ENCODE assay signal across 26 mouse cellular contexts in the genomic region with DNA sequence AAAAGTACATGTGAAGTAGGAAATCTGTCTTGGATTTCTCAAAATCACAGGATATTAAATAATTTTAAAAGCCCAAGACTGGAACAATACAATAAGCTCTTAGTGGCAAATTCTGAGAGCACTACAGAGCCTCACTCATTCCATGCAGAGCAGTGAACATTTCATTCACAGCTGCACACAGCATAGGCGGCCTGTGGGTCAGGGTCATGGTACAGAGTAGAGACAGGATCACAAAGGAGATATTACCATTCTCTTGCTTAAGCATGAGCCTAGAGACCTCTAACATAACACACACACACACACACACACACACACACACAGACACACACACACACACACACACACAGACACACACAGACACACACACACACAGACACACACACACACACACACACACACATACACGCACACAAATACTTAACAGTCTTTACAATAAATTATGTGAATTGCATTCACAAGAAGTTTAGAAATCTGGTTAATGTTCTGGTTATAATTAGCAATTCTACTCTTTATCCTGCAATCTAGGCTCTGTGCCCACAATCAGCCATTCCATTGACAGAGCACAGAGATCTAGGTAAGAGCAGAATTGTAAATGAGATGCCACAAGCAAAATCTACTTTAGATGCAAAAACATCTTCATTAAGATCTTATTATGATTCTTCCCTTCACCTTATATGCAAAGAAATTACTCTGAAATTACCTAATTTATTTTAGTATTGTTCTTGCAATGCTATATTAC.
A peak's percentile ranks its signal among the peaks of the same experiment; 100 is the strongest.
DNase-seq lines count a peak whose midpoint lies in the region; ATAC-seq and TF ChIP-seq lines count a peak whose summit lies in the region.
"Had no signal": no experiment of that assay in that cellular context is flagged by ENCODE, and none has a peak within 500 bp of the region (broad histone marks: within the 10 kb centered on the region; RNA-seq: fewer than 3 reads in every experiment).

No protein-coding gene starts in this region.

- H3K27me3 ChIP-seq in forebrain, embryonic 13.5 days = no peaks in the 10 kb centered on the region
- H3K27me3 ChIP-seq in forebrain, embryonic 11.5 days (ENCODE audit: control insufficient read depth, insufficient read depth, low read length) = no peaks in the 10 kb centered on the region
- H3K27me3 ChIP-seq in hindbrain, postnatal 0 days (ENCODE audit: insufficient read depth, low read length) = no peaks in the 10 kb centered on the region
- no peaks in the 10 kb centered on the region for H3K27me3 ChIP-seq in hindbrain, embryonic 14.5 days (ENCODE audit: control insufficient read depth, insufficient read depth, low read length)
- no peaks in the 10 kb centered on the region for H3K27me3 ChIP-seq in forebrain, embryonic 16.5 days (replicated peaks; ENCODE audit: control insufficient read depth, insufficient read depth, low read length)
- H3K27me3 ChIP-seq in kidney, embryonic 15.5 days = no peaks in the 10 kb centered on the region
- H3K27me3 ChIP-seq: embryonic facial prominence, embryonic 13.5 days; hindbrain, embryonic 12.5 days had no signal

- ATAC-seq in forebrain, embryonic 13.5 days = peak; percentile 75
- no peak for ATAC-seq in forebrain, embryonic 11.5 days (replicated peaks; ENCODE audit: low FRiP score)
- no peak for ATAC-seq in hindbrain, postnatal 0 days
- no peak for ATAC-seq in hindbrain, embryonic 14.5 days (ENCODE audit: low FRiP score)
- ATAC-seq in forebrain, embryonic 16.5 days = peak; percentile 77
- no peak for ATAC-seq in kidney, embryonic 15.5 days (replicated peaks; ENCODE audit: low FRiP score)
- ATAC-seq: activated CD4-positive, CD25-positive, alpha-beta regulatory T cell, adult 4 months; hindbrain, embryonic 16.5 days; inflammation-experienced regulatory T-cells, adult 6 months; intestine, embryonic 16.5 days had no signal

- 46% methylated on average over 2 of the region's 2 CpGs for WGBS in forebrain, embryonic 13.5 days
- 86% methylated on average over 2 of the region's 2 CpGs for WGBS in forebrain, embryonic 11.5 days
- 57% methylated on average over 2 of the region's 2 CpGs for WGBS in hindbrain, postnatal 0 days
- WGBS in hindbrain, embryonic 14.5 days = 73% methylated on average over 2 of the region's 2 CpGs
- 29% methylated on average over 2 of the region's 2 CpGs for WGBS in forebrain, embryonic 16.5 days
- WGBS in kidney, embryonic 15.5 days = 63% methylated on average over 2 of the region's 2 CpGs

- no peaks in the 10 kb centered on the region for H3K9me3 ChIP-seq in forebrain, embryonic 13.5 days (replicated peaks)
- no peaks in the 10 kb centered on the region for H3K9me3 ChIP-seq in forebrain, embryonic 11.5 days (ENCODE audit: control insufficient read depth, low read length)
- no peaks in the 10 kb centered on the region for H3K9me3 ChIP-seq in hindbrain, postnatal 0 days (ENCODE audit: low read length)
- no peaks in the 10 kb centered on the region for H3K9me3 ChIP-seq in hindbrain, embryonic 14.5 days (ENCODE audit: control insufficient read depth, low read length)
- H3K9me3 ChIP-seq in forebrain, embryonic 16.5 days (ENCODE audit: control insufficient read depth, low read length) = no peaks in the 10 kb centered on the region
- no peaks in the 10 kb centered on the region for H3K9me3 ChIP-seq in kidney, embryonic 15.5 days (replicated peaks)
- H3K9me3 ChIP-seq: embryonic facial prominence, embryonic 10.5 days; embryonic facial prominence, embryonic 13.5 days; hindbrain, embryonic 12.5 days had no signal

- no peak overlapping the region for H3K4me3 ChIP-seq in forebrain, embryonic 13.5 days
- H3K4me3 ChIP-seq in forebrain, embryonic 11.5 days (ENCODE audit: low read depth, low read length) = no peak overlapping the region
- H3K4me3 ChIP-seq in hindbrain, postnatal 0 days (ENCODE audit: low read length) = no peak overlapping the region
- no peak overlapping the region for H3K4me3 ChIP-seq in hindbrain, embryonic 14.5 days (replicated peaks; ENCODE audit: low read length)
- no peak overlapping the region for H3K4me3 ChIP-seq in forebrain, embryonic 16.5 days (replicated peaks; ENCODE audit: low read length)
- no peak overlapping the region for H3K4me3 ChIP-seq in kidney, embryonic 15.5 days (replicated peaks)
- H3K4me3 ChIP-seq: embryonic facial prominence, embryonic 10.5 days; embryonic facial prominence, embryonic 13.5 days; erythroblast, embryonic 14.5 days; gastrocnemius, adult 2 months; hindbrain, embryonic 12.5 days had no signal

- no peak overlapping the region for H3K9ac ChIP-seq in forebrain, embryonic 13.5 days
- no peak overlapping the region for H3K9ac ChIP-seq in forebrain, embryonic 11.5 days (ENCODE audit: low read length)
- no peak overlapping the region for H3K9ac ChIP-seq in hindbrain, postnatal 0 days (replicated peaks; ENCODE audit: low read length)
- H3K9ac ChIP-seq in hindbrain, embryonic 14.5 days = no peak overlapping the region
- no peak overlapping the region for H3K9ac ChIP-seq in forebrain, embryonic 16.5 days (replicated peaks; ENCODE audit: low read depth, low read length)
- H3K9ac ChIP-seq in kidney, embryonic 15.5 days = no peak overlapping the region
- H3K9ac ChIP-seq: embryonic facial prominence, embryonic 13.5 days; hindbrain, embryonic 12.5 days had no signal

- no peak for TF ChIP-seq CTCF in hindbrain, postnatal 0 days (IDR thresholded peaks at IDR 0.05; ENCODE audit: low read depth)

- DNase-seq in forebrain, embryonic 11.5 days (ENCODE audit: low spot score) = no peak
- DNase-seq in hindbrain, postnatal 0 days (ENCODE audit: low spot score) = peak; percentile 10
- no peak for DNase-seq in hindbrain, embryonic 14.5 days (ENCODE audit: low spot score)
- DNase-seq: adrenal gland, adult 8-10 months; adrenal gland, postnatal 25 days; cerebellum, adult 11 months; cerebellum, adult 2 months; cerebellum, postnatal 10 days; cerebellum, postnatal 36 days; embryo, embryonic 11 days; gastrocnemius, adult 2 months; gastrocnemius, postnatal 14 days; heart, adult 11 months; kidney, adult 18-20 months had no signal

- no peak overlapping the region for H3K4me2 ChIP-seq in forebrain, embryonic 13.5 days
- no peak overlapping the region for H3K4me2 ChIP-seq in forebrain, embryonic 11.5 days (ENCODE audit: low read depth, low read length, severe bottlenecking)
- H3K4me2 ChIP-seq in hindbrain, postnatal 0 days (ENCODE audit: low read depth, low read length) = no peak overlapping the region
- no peak overlapping the region for H3K4me2 ChIP-seq in hindbrain, embryonic 14.5 days (replicated peaks)
- H3K4me2 ChIP-seq in forebrain, embryonic 16.5 days (ENCODE audit: low read length) = no peak overlapping the region
- no peak overlapping the region for H3K4me2 ChIP-seq in kidney, embryonic 15.5 days
- H3K4me2 ChIP-seq: embryonic facial prominence, embryonic 13.5 days; heart, embryonic 11.5 days; hindbrain, embryonic 12.5 days had no signal

- H3K27ac ChIP-seq in forebrain, embryonic 13.5 days = no peak overlapping the region
- H3K27ac ChIP-seq in forebrain, embryonic 11.5 days (ENCODE audit: low read depth, low read length) = no peak overlapping the region
- no peak overlapping the region for H3K27ac ChIP-seq in hindbrain, postnatal 0 days
- no peak overlapping the region for H3K27ac ChIP-seq in hindbrain, embryonic 14.5 days
- no peak overlapping the region for H3K27ac ChIP-seq in forebrain, embryonic 16.5 days (ENCODE audit: low read length)
- H3K27ac ChIP-seq in kidney, embryonic 15.5 days = no peak overlapping the region
- H3K27ac ChIP-seq: embryonic facial prominence, embryonic 10.5 days; embryonic facial prominence, embryonic 13.5 days; gastrocnemius, adult 2 months; hindbrain, embryonic 12.5 days had no signal

- 0 out of 2 replicates have a peak, but pooled peaks cover 3% of the 10 kb centered on the region for H3K4me1 ChIP-seq in forebrain, embryonic 13.5 days
- H3K4me1 ChIP-seq in forebrain, embryonic 11.5 days (replicated peaks; ENCODE audit: control insufficient read depth, insufficient read depth, low read length) = no peaks in the 10 kb centered on the region
- no peaks in the 10 kb centered on the region for H3K4me1 ChIP-seq in hindbrain, postnatal 0 days (ENCODE audit: insufficient read depth, low read length)
- H3K4me1 ChIP-seq in hindbrain, embryonic 14.5 days (replicated peaks; ENCODE audit: control insufficient read depth, insufficient read depth, low read length) = no peaks in the 10 kb centered on the region
- no peaks in the 10 kb centered on the region for H3K4me1 ChIP-seq in forebrain, embryonic 16.5 days (replicated peaks; ENCODE audit: control insufficient read depth, insufficient read depth, low read length)
- H3K4me1 ChIP-seq in kidney, embryonic 15.5 days = no peaks in the 10 kb centered on the region
- H3K4me1 ChIP-seq: embryonic facial prominence, embryonic 10.5 days; embryonic facial prominence, embryonic 13.5 days; hindbrain, embryonic 12.5 days had no signal

- no peaks in the 10 kb centered on the region for H3K36me3 ChIP-seq in forebrain, embryonic 13.5 days (ENCODE audit: poor library complexity, severe bottlenecking)
- no peaks in the 10 kb centered on the region for H3K36me3 ChIP-seq in forebrain, embryonic 11.5 days (ENCODE audit: control insufficient read depth, insufficient read depth, low read length)
- no peaks in the 10 kb centered on the region for H3K36me3 ChIP-seq in hindbrain, postnatal 0 days (ENCODE audit: insufficient read depth, low read length)
- H3K36me3 ChIP-seq in hindbrain, embryonic 14.5 days (replicated peaks; ENCODE audit: control insufficient read depth, insufficient read depth) = no peaks in the 10 kb centered on the region
- no peaks in the 10 kb centered on the region for H3K36me3 ChIP-seq in forebrain, embryonic 16.5 days (ENCODE audit: control insufficient read depth, insufficient read depth)
- H3K36me3 ChIP-seq in kidney, embryonic 15.5 days = no peaks in the 10 kb centered on the region
- H3K36me3 ChIP-seq: embryonic facial prominence, embryonic 10.5 days; embryonic facial prominence, embryonic 13.5 days; hindbrain, embryonic 12.5 days had no signal

Comparison
In these comparisons a context has a peak if more than half of its experiments do, and no peak if none do; other contexts are left out.
1. ATAC-seq: peak in forebrain, embryonic 13.5 days (single experiment) and forebrain, embryonic 16.5 days (single experiment); none in forebrain, embryonic 11.5 days (single experiment), hindbrain, postnatal 0 days (single experiment), hindbrain, embryonic 14.5 days (single experiment) and kidney, embryonic 15.5 days (single experiment).